Mouse (Mus musculus): ENCODE results near the gene Pla2g16. TPM values are rescaled to one million over a fixed set of nuclear protein-coding genes. Genes with fewer than 3 reads are reported as not detected.

The Pla2g16 gene
- 23.0 and 23.5 TPM in 2 replicates for polyA plus RNA-seq (2012; rRNA removed)

GRCm38 (mm10) chr19:7557328-7557822 is at the start of gene Pla2g16:
TSS of gene Pla2g16 (plus strand) at chr19:7557459.

GRCm38 (mm10) chr19:7606801-7607689 is 49.8 kb downstream of the Pla2g16 start, which contains the start of gene Lgals12:
TSS of gene Lgals12 (minus strand) at chr19:7607193.

GRCm38 (mm10) chr19:7611942-7612757 is 54.9 kb downstream of the Pla2g16 start, which contains the start of gene Hrasls5:
TSS of gene Hrasls5 (plus strand) at chr19:7612541.

Other genes with a start within 250 kb of the Pla2g16 start
- 14.6 and 19.0 TPM in 2 replicates for gene Mark2, start 215.6 kb upstream of the Pla2g16 start, polyA plus RNA-seq (2012; rRNA removed)
- 2.9 and 3.1 TPM in 2 replicates for gene Spindoc, start 174.5 kb upstream of the Pla2g16 start, polyA plus RNA-seq (2012; rRNA removed)
- 5.8 and 6.2 TPM in 2 replicates for gene 2700081O15Rik, start 139.8 kb upstream of the Pla2g16 start, polyA plus RNA-seq (2012; rRNA removed)
- 42.7 and 51.6 TPM in 2 replicates for gene Rtn3, start 74.2 kb upstream of the Pla2g16 start, polyA plus RNA-seq (2012; rRNA removed)
- 8.0 and 8.8 TPM in 2 replicates for gene Atl3, start 63.4 kb upstream of the Pla2g16 start, polyA plus RNA-seq (2012; rRNA removed)
- 0.01 TPM in 1 of 2 replicates, not detected in the other for gene Lgals12, start 49.7 kb downstream of the Pla2g16 start, polyA plus RNA-seq (2012; rRNA removed)
- gene Hrasls5, start 55.1 kb downstream of the Pla2g16 start, polyA plus RNA-seq (2012; rRNA removed): not detected in 2 replicates
- not detected in 2 replicates for gene Slc22a19, start 153.9 kb downstream of the Pla2g16 start, polyA plus RNA-seq (2012; rRNA removed)
- not detected in 2 replicates for gene Slc22a26, start 245.2 kb downstream of the Pla2g16 start, polyA plus RNA-seq (2012; rRNA removed)